Mouse (Mus musculus): ENCODE measurements at regions not wholly inside any gene's neighbourhood (a gene's known extent, or its start where the extent isn't known, plus 50 kb on each side); places are given as distances from the start of the nearest gene placed in this dataset.

- no peaks in the 10 kb centered on the region for H3K4me1 ChIP-seq (ENCODE audit: control insufficient read depth, insufficient read depth, low read length)
- H3K9me3 ChIP-seq (replicated peaks; ENCODE audit: control insufficient read depth, low read length) = no peaks in the 10 kb centered on the region
- 93% methylated on average over 2 of the region's 2 CpGs for WGBS
- no peak overlapping the region for H3K4me2 ChIP-seq (ENCODE audit: low read length)
- DNase-seq (ENCODE audit: low spot score) = no peak
- H3K36me3 ChIP-seq (ENCODE audit: control insufficient read depth, insufficient read depth, low read length) = no peaks in the 10 kb centered on the region
- no peak overlapping the region for H3K27ac ChIP-seq (ENCODE audit: low read depth, low read length)
- ATAC-seq = no peak
- H3K27me3 ChIP-seq (replicated peaks; ENCODE audit: control insufficient read depth, insufficient read depth, low read length) = no peaks in the 10 kb centered on the region
- no peak overlapping the region for H3K9ac ChIP-seq (ENCODE audit: low read length)
- no peak overlapping the region for H3K4me3 ChIP-seq (ENCODE audit: low read depth, low read length)
Observed at GRCm38 (mm10) chr2:117006846-117007245, 114.3 kb upstream of the Spred1 start.

GRCm38 (mm10) chr2:117008922-117009321 lies 112.3 kb upstream of the Spred1 start:
- Histone ChIP-seq H3K9me3 (replicated peaks; ENCODE audit: control insufficient read depth, low read length) (no peaks in the 10 kb centered on the region), H3K27ac (ENCODE audit: low read depth, low read length) (no peak overlapping the region), H3K4me2 (ENCODE audit: low read length) (no peak overlapping the region), H3K4me3 (ENCODE audit: low read depth, low read length) (no peak overlapping the region), H3K4me1 (ENCODE audit: control insufficient read depth, insufficient read depth, low read length) (no peaks in the 10 kb centered on the region), H3K9ac (ENCODE audit: low read length) (no peak overlapping the region), H3K36me3 (ENCODE audit: control insufficient read depth, insufficient read depth, low read length) (no peaks in the 10 kb centered on the region), H3K27me3 (replicated peaks; ENCODE audit: control insufficient read depth, insufficient read depth, low read length) (no peaks in the 10 kb centered on the region)
- ATAC-seq (no peak), DNase-seq (ENCODE audit: low spot score) (no peak)

- ATAC-seq (no peak), DNase-seq (ENCODE audit: low spot score) (no peak)
- Histone ChIP-seq H3K9me3 (replicated peaks; ENCODE audit: control insufficient read depth, low read length) (no peaks in the 10 kb centered on the region), H3K27me3 (replicated peaks; ENCODE audit: control insufficient read depth, insufficient read depth, low read length) (no peaks in the 10 kb centered on the region), H3K4me2 (ENCODE audit: low read length) (no peak overlapping the region), H3K4me3 (ENCODE audit: low read depth, low read length) (no peak overlapping the region), H3K4me1 (ENCODE audit: control insufficient read depth, insufficient read depth, low read length) (no peaks in the 10 kb centered on the region), H3K9ac (ENCODE audit: low read length) (no peak overlapping the region), H3K27ac (ENCODE audit: low read depth, low read length) (no peak overlapping the region), H3K36me3 (ENCODE audit: control insufficient read depth, insufficient read depth, low read length) (no peaks in the 10 kb centered on the region)
- 88% methylated on average over 6 of the region's 6 CpGs for WGBS
Observed at GRCm38 (mm10) chr2:117010001-117010400, 111.2 kb upstream of the Spred1 start.

- Histone ChIP-seq H3K4me3 (ENCODE audit: low read depth, low read length) (no peak overlapping the region), H3K9me3 (replicated peaks; ENCODE audit: control insufficient read depth, low read length) (no peaks in the 10 kb centered on the region), H3K9ac (ENCODE audit: low read length) (no peak overlapping the region), H3K36me3 (ENCODE audit: control insufficient read depth, insufficient read depth, low read length) (no peaks in the 10 kb centered on the region), H3K27ac (ENCODE audit: low read depth, low read length) (no peak overlapping the region), H3K4me2 (ENCODE audit: low read length) (no peak overlapping the region), H3K4me1 (ENCODE audit: control insufficient read depth, insufficient read depth, low read length) (no peaks in the 10 kb centered on the region), H3K27me3 (replicated peaks; ENCODE audit: control insufficient read depth, insufficient read depth, low read length) (no peaks in the 10 kb centered on the region)
- ATAC-seq (no peak), DNase-seq (ENCODE audit: low spot score) (no peak)
Observed at GRCm38 (mm10) chr2:117010942-117011341, 110.2 kb upstream of the Spred1 start.

DNA sequence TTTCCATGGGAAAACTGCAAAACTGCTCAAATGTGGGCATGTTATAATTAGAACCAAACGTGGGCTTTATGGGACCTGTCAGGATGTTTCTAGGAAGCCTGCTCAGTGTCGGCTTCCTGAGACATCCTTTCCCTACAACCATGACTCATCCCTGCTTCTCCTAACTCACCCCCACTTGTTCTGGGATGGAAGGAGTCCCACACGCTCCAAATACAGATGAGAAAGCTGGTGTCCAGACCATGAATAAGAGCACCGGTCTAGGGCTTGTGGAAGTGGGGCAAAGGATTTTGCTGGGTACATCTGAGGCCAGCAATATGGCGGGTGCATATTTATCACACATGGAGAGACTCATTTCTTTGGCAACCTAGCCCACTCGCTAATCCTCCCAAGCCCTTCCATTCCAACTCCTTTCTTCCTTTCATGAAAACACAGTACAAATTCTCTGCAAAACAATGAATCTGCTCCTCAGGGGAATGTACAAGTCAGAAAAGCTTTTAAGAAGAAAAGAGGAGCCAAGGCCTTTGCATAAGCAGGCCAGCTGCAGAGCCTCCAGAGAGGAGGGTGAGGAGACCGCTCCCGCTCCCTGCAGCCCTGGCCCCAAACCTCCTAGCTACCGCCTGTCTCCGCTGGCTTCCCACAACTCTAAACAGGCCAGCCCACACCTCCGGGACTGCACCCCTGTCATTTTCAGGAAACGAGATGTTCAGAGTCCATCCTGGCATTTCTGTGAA lies 103.1 kb upstream of the Spred1 start:
- H3K4me3 ChIP-seq (ENCODE audit: low read depth, low read length) = no peak overlapping the region
- no peaks in the 10 kb centered on the region for H3K9me3 ChIP-seq (replicated peaks; ENCODE audit: control insufficient read depth, low read length)
- no peak overlapping the region for H3K9ac ChIP-seq (ENCODE audit: low read length)
- DNase-seq (ENCODE audit: low spot score) (peak; percentile 25), ATAC-seq (peak; percentile 40; the same call in 1 of the 2 replicates)
- peaks cover 6% of the 10 kb centered on the region; the same call in 1 of the 2 replicates for H3K4me1 ChIP-seq (ENCODE audit: control insufficient read depth, insufficient read depth, low read length)
- no peaks in the 10 kb centered on the region for H3K36me3 ChIP-seq (ENCODE audit: control insufficient read depth, insufficient read depth, low read length)
- no peak overlapping the region for H3K4me2 ChIP-seq (ENCODE audit: low read length)
- H3K27ac ChIP-seq (ENCODE audit: low read depth, low read length) = no peak overlapping the region
- WGBS = 40% methylated on average over 12 of the region's 12 CpGs
- no peaks in the 10 kb centered on the region for H3K27me3 ChIP-seq (replicated peaks; ENCODE audit: control insufficient read depth, insufficient read depth, low read length)

- H3K4me2 ChIP-seq (ENCODE audit: low read length) = no peak overlapping the region
- WGBS = 23% methylated on average over 6 of the region's 6 CpGs
- H3K9ac ChIP-seq (ENCODE audit: low read length) = no peak overlapping the region
- ATAC-seq (no peak), DNase-seq (ENCODE audit: low spot score) (peak; percentile 24)
- H3K9me3 ChIP-seq (replicated peaks; ENCODE audit: control insufficient read depth, low read length) = no peaks in the 10 kb centered on the region
- no peaks in the 10 kb centered on the region for H3K27me3 ChIP-seq (replicated peaks; ENCODE audit: control insufficient read depth, insufficient read depth, low read length)
- H3K4me3 ChIP-seq (ENCODE audit: low read depth, low read length) = no peak overlapping the region
- H3K4me1 ChIP-seq (ENCODE audit: control insufficient read depth, insufficient read depth, low read length) = peaks cover 6% of the 10 kb centered on the region; the same call in 1 of the 2 replicates
- H3K36me3 ChIP-seq (ENCODE audit: control insufficient read depth, insufficient read depth, low read length) = no peaks in the 10 kb centered on the region
- H3K27ac ChIP-seq (ENCODE audit: low read depth, low read length) = no peak overlapping the region
Observed at GRCm38 (mm10) chr2:117018917-117019538, 102.1 kb upstream of the Spred1 start.

DNA sequence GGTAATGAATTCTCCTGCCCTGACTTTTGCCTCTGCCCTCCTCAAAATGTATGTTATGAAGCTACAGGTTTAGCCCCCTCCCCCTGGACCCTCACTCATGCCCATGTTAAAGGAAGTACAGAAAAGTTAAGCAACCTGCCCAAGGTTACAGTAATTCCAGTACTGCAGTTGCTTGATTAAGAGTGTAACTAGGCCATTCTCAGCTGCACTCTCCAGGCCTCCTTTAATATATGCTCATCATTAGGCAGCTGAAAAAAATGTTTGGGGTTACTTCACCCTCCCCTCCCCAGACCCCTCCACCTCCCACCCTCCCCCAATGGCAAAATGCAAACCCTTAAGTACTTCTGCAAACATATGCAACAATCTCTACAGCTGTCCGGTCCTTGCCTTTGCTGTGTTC lies 101.6 kb upstream of the Spred1 start:
- Histone ChIP-seq H3K9me3 (replicated peaks; ENCODE audit: control insufficient read depth, low read length) (no peaks in the 10 kb centered on the region), H3K27ac (ENCODE audit: low read depth, low read length) (no peak overlapping the region), H3K27me3 (replicated peaks; ENCODE audit: control insufficient read depth, insufficient read depth, low read length) (no peaks in the 10 kb centered on the region), H3K36me3 (ENCODE audit: control insufficient read depth, insufficient read depth, low read length) (no peaks in the 10 kb centered on the region), H3K4me2 (ENCODE audit: low read length) (no peak overlapping the region), H3K4me3 (ENCODE audit: low read depth, low read length) (no peak overlapping the region), H3K4me1 (ENCODE audit: control insufficient read depth, insufficient read depth, low read length) (peaks cover 6% of the 10 kb centered on the region; the same call in 1 of the 2 replicates), H3K9ac (ENCODE audit: low read length) (no peak overlapping the region)
- no CpG with 5 or more reads among the region's 1 CpGs for WGBS
- DNase-seq (ENCODE audit: low spot score) (no peak), ATAC-seq (no peak)

DNA sequence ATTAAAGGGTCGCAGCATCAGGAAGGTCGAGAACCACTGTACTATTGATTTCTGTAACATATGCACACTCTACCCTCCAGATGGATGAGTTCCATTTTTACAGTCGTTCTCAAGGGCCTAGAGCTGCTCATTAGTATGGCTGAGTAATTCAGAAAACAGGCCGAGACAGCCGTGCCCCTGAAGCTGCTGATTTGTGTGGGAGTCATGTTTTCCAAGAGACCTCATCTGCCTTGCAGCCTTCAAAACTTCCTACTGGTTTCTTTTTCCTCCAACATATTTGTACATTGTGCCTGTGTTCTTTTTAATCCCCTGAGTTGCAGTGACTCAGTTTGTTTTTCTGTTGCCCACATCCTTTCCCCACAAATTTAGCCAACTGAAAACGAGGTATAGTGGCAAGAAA lies 99.4 kb upstream of the Spred1 start:
- no peak overlapping the region for H3K27ac ChIP-seq (ENCODE audit: low read depth, low read length)
- H3K9ac ChIP-seq (ENCODE audit: low read length) = no peak overlapping the region
- H3K9me3 ChIP-seq (replicated peaks; ENCODE audit: control insufficient read depth, low read length) = no peaks in the 10 kb centered on the region
- no peak overlapping the region for H3K4me2 ChIP-seq (ENCODE audit: low read length)
- H3K27me3 ChIP-seq (replicated peaks; ENCODE audit: control insufficient read depth, insufficient read depth, low read length) = no peaks in the 10 kb centered on the region
- peaks cover 6% of the 10 kb centered on the region; the same call in 1 of the 2 replicates for H3K4me1 ChIP-seq (ENCODE audit: control insufficient read depth, insufficient read depth, low read length)
- H3K36me3 ChIP-seq (ENCODE audit: control insufficient read depth, insufficient read depth, low read length) = no peaks in the 10 kb centered on the region
- 24% methylated on average over 5 of the region's 6 CpGs for WGBS
- 0 out of 2 replicates have a peak, but pooled peaks have one; percentile 48 for ATAC-seq
- no peak overlapping the region for H3K4me3 ChIP-seq (ENCODE audit: low read depth, low read length)
- DNase-seq (ENCODE audit: low spot score) = peak; percentile 29

GRCm38 (mm10) chr2:117023436-117023835 lies 97.7 kb upstream of the Spred1 start:
- WGBS = 89% methylated on average over 1 of the region's 1 CpGs
- H3K36me3 ChIP-seq (ENCODE audit: control insufficient read depth, insufficient read depth, low read length) = no peaks in the 10 kb centered on the region
- ATAC-seq (no peak), DNase-seq (ENCODE audit: low spot score) (no peak)
- H3K4me1 ChIP-seq (ENCODE audit: control insufficient read depth, insufficient read depth, low read length) = peaks cover 2% of the 10 kb centered on the region; the same call in 1 of the 2 replicates
- no peak overlapping the region for H3K4me2 ChIP-seq (ENCODE audit: low read length)
- no peak overlapping the region for H3K27ac ChIP-seq (ENCODE audit: low read depth, low read length)
- no peak overlapping the region for H3K9ac ChIP-seq (ENCODE audit: low read length)
- H3K4me3 ChIP-seq (ENCODE audit: low read depth, low read length) = no peak overlapping the region
- H3K9me3 ChIP-seq (replicated peaks; ENCODE audit: control insufficient read depth, low read length) = no peaks in the 10 kb centered on the region
- H3K27me3 ChIP-seq (replicated peaks; ENCODE audit: control insufficient read depth, insufficient read depth, low read length) = no peaks in the 10 kb centered on the region
